Mouse (Mus musculus) retina, postnatal 7 days (tissue): Measurements from ENCODE around the gene Frmpd4.

Source experiments
- DNase-seq: peaks from one replicate; pipeline ENCODE4 v3.0.0-alpha.2; 2012; ENCODE audit warnings: low read depth, low spot score

The Frmpd4 gene

DNA sequence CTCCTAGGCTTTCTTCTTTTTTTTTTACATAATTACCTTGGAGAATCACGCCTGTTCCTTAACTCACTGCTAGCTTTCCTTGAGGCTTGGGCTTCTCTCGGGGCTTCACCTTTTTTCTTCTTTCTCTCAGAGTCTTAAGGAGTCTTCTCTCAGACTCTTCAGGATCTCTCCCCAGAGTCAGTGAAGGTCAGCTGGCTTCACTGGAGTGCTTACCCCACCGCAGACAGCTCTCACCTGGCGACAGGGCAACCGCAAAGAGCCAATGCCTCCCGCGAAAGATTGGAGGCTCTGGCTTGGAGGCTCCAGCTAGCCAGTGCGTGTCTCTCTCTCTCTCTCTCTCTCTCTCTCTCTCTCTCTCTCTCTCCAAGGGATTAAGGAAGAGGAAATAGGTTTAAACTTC is 453.0 kb downstream of the Frmpd4 start:
- no peak for DNase-seq

DNA sequence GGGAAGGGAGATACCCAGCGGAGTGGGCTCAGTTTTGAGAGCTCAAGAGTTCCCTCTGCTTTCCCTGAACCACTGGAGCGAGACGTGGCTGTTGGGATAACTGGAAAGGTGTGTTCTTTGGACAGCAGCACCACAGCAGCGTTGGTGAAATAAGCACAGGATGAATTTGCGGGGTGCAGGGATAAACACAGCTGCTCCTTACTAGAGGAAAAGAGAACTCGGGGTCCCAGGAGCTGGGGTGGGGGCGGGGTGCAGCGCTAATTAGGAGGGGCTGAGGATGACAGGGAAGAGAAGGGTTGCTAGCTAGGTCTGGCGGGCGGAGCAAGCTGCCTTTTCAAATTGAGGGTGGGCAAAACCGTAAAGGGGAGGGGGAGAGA is 453.5 kb downstream of the Frmpd4 start:
- no peak for DNase-seq

DNA sequence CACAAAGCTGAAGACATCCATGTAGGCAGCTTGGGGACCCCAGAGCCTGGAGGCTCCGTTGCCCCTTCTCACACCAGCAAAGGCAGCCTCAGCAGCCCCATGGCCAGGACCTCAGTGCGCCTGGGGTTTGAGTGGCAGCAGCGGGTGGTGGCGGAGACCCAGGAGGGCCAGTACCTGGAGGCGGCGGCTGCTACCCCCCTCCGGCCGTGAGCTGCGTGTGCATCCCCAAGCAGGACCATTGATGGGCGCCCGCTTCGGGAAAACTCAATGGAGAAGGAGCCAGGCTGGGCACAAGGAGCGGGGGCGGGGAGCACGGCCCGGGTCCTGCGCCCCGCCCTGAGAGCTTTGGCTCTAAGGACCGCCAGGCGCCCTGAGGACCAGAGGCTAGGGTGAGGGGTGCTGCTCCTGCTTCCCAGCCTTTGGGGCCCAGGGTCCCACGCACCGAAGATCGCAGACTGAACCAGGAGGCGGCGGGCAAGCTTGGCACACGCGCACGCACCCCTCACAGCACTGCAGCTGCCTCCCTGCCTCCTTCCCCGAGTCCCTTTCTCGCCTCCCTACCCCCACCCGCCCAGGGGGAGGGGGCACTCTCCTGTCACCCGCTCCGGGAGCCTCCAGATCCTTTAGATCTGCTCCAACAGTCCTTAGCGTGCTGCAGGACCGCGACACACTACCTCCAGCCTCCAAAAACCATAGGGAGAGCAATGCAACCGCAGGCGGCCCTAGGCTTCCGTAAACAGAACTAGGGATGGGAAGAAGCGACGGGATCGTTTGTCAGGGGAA is 454.0 kb downstream of the Frmpd4 start:
- no peak for DNase-seq

DNA sequence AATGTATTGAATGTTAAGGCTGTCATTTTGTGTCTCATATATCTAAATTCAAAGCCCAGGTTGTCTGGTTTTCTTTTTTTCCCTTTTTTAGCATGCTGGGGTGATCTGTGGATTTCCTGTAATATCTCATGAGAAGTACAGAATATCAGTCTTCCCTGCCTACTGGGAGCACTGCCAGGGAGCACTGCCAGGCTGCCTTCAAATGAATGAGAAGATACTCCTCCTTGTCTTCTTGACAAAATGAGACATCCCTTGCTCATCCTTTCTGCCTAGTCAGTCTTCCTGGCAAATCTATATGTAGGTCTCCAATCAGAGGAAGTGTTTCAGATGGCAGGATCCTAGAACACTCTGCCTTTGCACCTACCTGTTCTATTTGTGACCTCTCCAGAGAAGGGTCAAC is 535.4 kb downstream of the Frmpd4 start:
- no peak for DNase-seq

DNA sequence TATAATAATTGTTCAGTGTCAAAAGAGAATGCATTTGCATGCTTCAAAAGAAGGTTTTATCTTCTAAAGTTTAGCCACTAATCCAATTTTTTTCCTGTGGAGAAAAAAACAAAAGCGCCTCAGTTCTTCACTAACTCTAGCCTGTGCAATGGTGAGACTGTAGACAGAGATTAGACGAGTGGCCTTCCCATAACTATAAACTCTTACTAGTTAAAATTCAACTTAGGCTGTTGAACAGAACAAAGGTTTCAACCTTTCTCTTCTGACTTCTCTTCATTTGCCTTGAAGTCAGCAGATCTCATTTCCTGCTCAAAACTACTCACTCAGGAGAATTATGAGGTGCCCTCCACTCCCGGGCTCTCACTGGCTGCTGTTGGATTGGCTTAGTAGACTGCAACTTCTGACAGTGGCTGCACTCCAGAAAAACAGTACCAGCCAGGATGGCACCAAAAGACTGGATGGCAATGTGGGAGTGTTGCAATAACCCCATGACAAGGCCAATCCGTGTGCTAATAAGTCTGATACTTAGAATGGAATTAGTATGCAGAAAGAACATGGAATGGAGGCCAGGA is 556.4 kb downstream of the Frmpd4 start:
- DNase-seq, result no peak

DNA sequence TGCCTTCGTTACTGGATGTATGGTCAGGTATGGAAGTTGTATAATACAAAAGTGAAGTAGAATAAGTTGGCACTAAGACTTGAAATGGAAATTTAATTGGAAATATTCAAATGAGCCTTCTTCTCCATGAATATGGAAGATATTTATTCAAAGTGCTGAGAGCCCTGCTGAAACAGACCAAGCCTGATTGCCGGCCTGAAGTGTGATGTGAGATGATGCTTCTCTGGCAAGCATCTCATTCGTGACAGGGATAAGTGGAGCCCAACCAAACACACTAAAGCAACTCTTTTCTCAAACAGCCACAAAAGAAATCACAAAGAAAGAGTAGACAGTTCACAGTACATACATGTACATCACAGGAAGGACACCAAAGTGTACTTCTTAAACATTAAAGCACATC is 559.2 kb downstream of the Frmpd4 start:
- DNase-seq, result no peak

DNA sequence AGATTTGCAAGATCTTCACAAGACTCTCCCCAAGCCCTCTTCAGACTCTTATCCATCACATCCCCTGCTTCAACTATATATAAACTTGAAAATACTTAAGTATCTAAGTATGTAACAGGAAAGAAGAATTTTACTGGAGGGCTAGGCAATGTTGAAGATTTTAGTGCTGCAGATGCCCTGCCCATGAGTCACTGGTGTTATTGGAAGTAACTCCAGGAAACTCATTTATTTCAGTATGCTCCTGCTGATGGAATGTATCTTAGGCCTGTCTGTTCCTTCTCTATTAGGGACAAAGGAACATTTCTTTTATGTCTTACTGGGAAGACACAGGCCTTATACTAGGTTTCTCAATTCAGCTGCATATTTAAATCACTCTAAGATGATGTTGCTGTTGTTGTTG is 592.2 kb downstream of the Frmpd4 start:
- no peak for DNase-seq

DNA sequence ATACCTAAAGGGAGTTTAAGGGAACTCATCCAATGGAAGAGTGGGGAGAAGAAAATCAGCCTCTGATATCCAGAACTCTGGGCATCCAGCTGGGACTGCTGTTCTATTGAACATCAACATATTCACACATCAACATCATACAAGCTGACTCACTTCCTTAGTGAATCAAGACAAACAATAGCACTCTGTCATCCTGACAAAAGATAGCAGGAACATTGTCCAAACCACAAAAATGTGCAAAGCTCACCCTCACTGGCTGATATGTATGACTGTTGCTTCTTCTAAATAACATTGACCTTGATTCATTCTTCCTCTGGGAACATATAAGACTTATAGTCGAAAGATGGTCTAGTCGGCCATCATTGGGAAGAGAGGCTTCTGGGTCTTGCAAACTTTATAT is 625.8 kb downstream of the Frmpd4 start:
- DNase-seq, result no peak

DNA sequence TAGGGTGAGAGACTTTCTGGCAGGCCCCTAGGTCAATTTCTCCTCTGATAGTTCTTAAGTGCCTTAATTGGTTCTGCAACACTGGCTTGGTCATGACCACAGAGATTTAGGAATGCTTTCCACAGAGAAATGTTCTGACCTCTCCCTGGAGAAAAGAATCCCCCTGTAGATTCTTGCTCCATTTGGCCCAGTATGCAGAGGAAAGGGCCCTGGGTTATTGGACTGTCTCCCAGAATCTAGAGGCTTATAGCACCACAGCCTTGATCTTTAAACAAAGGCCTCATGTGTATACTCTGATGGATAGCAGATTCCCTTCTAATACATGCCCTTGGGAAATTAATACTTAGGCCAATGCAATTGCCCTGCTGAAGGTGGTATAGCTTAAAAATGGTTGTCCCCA is 667.5 kb downstream of the Frmpd4 start:
- DNase-seq, result no peak

DNA sequence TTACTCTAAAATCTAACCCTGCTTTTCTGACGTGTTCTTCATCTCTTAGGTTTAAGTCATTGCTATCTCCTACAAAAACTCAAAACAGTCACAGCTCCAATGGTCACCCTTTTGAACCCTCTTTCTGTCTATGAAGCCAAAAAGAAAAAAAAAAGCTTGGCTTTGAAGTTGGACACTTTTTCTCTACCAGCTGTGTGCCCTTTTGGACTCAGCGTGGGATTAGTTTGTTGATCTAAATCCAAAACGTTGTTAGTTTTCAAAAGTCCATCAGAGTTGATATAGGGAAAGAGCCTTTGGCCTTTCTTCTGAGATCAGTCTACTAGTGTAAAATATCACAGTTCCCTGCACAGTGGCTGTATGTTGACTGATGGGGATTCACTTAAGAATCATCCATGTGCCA is 676.0 kb downstream of the Frmpd4 start:
- no peak for DNase-seq

DNA sequence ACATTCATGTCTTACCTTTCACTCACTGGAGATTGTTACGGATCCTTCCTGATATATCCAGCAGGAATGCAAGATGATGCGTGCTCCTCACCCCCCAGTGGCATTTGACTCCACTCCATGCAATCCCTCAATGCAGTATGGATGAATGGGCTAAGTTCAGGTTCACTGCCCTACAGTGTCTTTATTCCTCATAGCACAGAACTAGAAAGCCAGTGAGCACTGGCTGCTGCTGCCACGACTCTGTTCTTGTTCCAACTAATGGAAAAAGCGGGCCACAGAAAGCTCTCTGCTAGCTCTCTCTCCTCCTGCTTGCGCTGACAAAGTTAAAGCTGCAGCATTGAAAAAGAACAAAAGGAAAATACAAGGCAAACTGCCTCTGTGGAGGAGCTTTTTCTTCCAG is 722.2 kb downstream of the Frmpd4 start:
- DNase-seq, result no peak

DNA sequence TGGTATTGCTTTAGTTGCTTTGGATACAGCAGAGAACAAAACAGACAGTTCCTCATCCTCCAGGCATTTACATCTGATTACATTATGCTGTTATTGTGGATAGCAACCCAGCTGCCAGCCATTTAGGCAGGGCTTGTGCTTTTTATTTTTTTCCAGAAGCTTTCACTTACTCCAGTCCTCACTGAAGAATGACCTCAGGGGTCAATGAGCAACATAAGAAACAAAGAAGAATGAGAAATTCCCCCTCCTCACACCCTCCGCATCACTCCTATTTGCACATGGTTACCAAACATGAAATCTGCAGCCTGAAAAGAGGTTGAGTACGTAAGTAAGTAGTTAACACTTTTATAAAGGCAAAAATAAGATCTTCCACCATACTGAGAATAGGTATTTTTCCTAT is 744.5 kb downstream of the Frmpd4 start:
- no peak for DNase-seq

DNA sequence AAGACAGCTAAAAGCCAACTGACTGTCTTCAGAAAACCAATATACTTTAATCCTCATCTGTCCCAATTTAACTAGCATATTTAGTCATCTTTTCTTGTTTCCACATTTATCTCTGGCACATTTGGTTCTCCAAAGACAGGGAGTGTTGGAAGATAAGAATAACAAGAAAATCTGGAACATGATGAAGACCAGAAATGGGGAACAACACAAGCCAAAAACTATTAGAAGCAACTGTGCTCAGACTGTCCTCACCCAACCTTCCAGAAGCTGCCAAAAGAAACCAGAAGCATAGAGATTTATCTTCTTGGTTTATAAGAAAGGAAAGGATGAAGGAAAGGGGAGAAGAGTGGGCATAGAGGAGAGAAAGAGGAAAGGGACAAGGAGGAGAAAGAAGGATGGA is 748.6 kb downstream of the Frmpd4 start:
- DNase-seq, result no peak

DNA sequence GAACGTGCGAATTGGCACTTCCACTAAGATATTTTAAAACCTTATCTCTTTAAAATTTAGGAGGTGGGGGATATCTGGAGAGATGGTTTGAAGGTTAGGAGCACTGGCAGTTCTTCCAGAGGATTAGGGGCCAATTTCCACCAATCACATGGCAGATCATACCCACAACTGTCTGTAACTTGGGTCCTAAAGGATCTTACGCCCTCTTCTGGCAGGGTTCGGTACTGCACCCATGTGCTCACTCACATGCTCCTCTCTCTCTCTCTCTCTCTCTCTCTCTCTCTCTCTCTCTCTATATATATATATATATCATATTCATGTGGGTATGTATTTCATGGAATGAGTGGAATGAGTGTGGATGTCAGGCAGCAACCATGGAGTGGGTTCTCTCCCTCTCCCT is 759.7 kb downstream of the Frmpd4 start:
- DNase-seq, result no peak

DNA sequence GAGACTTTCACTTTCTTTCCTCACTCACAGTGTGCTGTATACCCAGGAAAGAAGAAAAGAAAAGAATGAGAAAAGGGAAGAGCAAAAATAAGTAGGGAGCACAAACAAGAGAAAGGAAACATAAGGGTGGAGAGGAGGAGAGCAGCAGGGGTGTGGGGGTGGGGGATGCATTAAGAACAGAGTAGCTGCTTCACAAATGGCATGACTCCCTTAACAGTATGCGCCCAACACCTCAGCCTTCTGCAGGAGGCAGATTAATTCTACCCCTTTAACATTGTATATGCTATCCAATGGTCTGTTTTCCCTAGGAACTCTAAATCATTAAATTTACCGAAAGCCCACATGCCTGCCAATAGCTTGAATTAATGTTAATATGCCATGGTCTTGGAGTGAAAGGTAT is 766.9 kb downstream of the Frmpd4 start:
- no peak for DNase-seq

DNA sequence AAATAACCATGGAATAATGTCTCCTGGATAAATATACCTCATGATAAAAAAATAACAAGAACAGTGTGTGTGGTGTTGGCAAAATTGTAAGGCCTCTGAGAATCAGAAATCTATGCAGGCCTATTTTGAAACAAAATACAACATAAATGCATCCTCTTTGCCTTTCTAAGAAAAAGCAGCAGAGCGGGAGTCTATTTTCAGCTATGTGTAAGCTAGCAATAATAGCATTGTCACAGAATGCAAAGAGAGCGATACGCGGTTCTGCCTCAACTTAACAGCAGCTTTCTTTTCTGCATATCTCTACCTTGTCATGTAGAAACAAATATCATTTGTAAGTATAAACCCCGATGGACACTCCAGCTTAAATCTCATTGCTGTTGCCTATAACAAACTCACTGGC is 768.5 kb downstream of the Frmpd4 start:
- DNase-seq, result no peak

DNA sequence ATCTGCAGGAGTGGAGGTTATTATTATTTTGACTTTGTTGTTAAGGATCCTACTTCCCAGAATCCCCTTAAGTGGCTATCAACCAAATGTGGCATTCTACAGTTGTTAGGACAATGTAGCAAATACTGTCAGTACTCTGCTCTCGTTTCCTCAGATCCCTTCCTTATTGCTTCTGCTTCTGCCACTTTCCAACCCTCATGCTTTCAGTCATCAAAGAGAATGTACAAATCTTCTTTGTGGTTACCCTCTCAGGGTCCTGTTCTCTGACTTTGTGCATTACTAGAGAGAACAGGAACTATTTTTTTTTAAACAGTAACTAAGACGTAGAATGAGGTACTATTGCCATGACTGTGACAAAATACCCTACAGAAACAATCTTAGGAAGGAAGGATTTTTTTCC is 788.3 kb downstream of the Frmpd4 start:
- DNase-seq, result no peak

DNA sequence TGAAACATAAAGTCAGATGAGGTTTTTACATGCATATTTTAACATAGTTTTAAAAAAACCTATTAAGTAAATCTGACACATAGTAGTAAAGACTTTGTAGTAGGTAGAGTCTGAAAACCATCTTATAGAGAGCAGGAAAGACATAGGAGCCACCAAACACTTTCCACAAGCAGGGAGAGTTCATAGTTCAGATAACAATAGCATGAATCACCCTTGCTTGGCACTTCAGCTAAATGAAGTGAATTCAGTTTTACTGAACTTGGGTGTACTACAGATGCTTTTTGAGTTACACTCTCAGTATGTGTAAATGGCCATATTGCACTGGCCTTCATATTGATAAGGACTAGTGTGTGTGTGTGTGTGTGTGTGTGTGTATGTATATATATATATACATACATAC is 793.5 kb downstream of the Frmpd4 start:
- DNase-seq, result no peak

DNA sequence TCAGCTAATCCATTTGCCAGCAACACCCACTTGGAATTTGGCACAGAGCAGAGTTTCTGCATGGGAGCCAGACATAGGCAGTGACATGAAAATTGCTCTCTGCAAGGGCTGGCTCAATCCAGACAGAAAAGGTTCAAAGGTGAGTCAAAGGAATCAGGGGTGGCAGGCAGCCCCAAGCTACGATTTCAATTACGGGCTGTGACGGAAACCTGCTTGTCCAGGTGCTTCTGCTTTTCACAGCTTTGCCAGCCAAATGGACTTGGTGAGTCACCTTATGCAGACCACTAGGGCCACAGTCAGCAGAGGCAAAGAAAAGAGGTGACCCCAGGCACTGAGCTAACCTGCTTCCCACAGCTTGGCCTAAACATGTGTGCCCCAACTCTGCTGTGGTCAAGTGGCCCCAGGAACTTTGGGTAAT is 857.5 kb downstream of the Frmpd4 start:
- DNase-seq, result no peak

DNA sequence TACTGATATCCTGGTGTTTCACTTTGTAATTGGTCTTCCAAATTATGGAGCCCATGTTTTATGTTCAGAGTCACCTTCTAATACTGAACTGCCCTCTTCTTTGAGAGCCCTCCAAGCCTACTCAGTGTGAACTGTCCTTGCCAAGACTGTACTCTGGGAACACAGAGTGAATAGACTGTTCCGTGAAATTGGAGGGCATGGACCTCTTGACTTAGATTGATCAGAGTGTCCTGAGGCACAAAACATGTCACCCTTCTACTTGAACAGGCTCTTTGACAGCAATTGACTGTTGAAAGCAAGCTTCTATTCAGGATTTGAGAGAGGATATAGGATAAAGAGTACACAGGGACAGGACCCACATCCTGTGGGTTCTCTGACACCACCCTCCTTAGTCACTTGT is 857.9 kb downstream of the Frmpd4 start:
- no peak for DNase-seq

DNA sequence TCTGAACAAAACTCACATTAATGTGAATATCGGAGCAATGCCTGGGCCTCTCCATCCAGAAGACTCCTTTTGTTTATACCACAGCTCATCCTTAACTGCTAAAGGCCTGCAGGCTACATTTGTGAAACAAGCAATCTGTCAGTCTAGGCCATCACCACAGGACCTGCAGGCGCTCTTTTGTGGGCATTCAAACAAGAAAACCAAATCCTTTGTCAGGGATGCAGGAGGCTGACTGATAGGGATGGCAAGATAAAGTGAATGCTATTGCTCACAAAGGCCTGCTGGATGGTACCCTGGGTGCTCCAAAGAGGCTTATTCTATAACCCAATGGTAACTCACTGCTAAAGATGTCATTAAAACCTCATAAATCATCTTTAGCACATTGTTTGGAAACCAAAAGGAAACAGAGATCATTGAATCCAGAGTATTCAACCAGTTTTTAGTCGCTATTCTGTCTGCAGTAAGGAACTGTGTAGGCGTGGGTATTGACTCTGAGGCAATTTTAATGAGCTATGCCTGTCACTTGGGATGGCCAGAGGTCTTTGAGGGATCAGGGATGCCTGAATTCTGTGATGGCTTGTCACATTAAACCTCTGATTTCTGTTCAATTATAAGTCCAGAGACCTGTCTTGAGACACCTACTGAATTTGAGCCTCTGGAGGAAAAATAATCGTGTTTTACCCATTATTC is 922.1 kb downstream of the Frmpd4 start:
- DNase-seq, result no peak

DNA sequence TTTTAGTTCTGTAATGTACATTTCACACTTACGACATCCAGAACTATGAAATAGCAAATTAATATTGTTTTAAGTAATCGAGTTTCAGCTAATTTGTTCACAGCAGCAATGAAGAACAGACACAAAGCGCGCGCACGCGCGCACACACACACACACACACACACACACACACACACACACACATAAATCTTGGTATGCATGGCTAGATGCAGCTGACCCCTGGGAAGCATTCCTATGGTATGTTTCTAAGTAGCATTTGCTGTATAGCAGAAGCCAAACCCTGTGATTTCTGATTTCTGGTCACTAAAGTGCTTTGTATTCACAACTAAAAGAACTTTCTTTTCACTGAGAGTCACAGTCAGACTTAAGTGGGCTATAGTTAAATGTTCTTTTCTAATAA is 922.8 kb downstream of the Frmpd4 start:
- DNase-seq, result no peak

DNA sequence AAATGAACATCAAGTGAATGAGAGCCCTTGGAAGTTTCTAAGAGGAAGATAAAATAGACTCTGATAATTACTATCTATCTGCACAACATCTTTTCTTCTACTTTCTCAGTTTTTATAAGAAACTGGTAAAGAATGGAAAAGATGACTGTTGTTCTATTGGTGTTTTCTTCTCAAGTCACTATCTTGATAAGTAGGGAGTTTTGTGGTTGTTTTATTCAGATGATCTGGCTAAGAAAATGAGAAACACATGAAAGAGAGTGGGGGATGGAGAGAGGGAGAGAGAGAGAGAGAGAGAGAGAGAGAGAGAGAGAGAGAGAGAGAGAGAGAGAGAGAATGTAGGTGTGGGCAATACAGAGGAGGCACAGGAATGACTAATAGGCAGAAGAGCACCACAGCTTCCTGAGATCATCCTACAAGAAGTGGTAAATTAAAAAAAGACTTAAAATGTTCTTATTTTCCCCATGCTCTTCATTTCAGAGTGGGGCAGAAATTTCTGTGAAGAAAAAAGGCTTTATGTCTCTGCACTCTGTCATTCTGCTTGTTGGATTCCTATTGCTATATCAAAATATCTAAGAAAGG is 979.3 kb downstream of the Frmpd4 start:
- DNase-seq, result no peak
